Mouse (Mus musculus) liver, adult 2 months (tissue): ENCODE data around the gene Pepd. TPM values are rescaled to one million over a fixed set of nuclear protein-coding genes. Genes with fewer than 3 reads are reported as not detected.

Source experiments
- DNase-seq: peaks from one replicate; pipeline ENCODE4 v3.0.0-alpha.2; 2011; ENCODE audit warnings: low read depth, low spot score; ENCODE audit errors: extremely low read depth
- H3K27ac ChIP-seq: fragments of 200-500 bp; replicated peaks from 2 replicates; pipeline ENCODE4 v1.5.1; 2012; ENCODE audit warnings: low read depth, mild to moderate bottlenecking, control low read depth, inconsistent platforms, low read length; ENCODE audit not compliant: insufficient read depth
- H3K27me3 ChIP-seq: fragments of 200-500 bp; 2 replicates; pipeline ENCODE4 v1.6.1; 2012; ENCODE audit warnings: mild to moderate bottlenecking, moderate library complexity, low read length, inconsistent platforms; ENCODE audit not compliant: control insufficient read depth, insufficient read depth
- H3K36me3 ChIP-seq: fragments of 200-500 bp; 2 replicates; pipeline ENCODE4 v1.6.1; 2012; ENCODE audit warnings: low read length, inconsistent platforms; ENCODE audit not compliant: control insufficient read depth, insufficient read depth
- H3K4me1 ChIP-seq: fragments of 200-500 bp; 2 replicates; pipeline ENCODE4 v1.6.1; 2011; ENCODE audit warnings: low read length; ENCODE audit not compliant: control insufficient read depth, insufficient read depth
- H3K4me3 ChIP-seq: fragments of 200-500 bp; 2 replicates; pipeline ENCODE4 v1.5.1; 2011; ENCODE audit warnings: low read depth, mild to moderate bottlenecking, control low read depth, low read length, moderate library complexity; ENCODE audit not compliant: insufficient read depth
- H3K79me2 ChIP-seq: fragments of 200-500 bp; 2 replicates; pipeline ENCODE4 v1.6.1; 2012; ENCODE audit warnings: inconsistent platforms, mild to moderate bottlenecking, low read length, moderate library complexity; ENCODE audit not compliant: control insufficient read depth, insufficient read depth
- H3K9ac ChIP-seq: fragments of 200-500 bp; 2 replicates; pipeline ENCODE4 v1.6.1; 2012; ENCODE audit warnings: low read depth, mild to moderate bottlenecking, control low read depth, inconsistent platforms, low read length
- CTCF ChIP-seq: fragments of 200-500 bp; IDR thresholded peaks from 2 replicates; pipeline ENCODE4 v1.5.1; 2011; ENCODE audit warnings: low read depth, low read length, control low read depth
- POLR2A ChIP-seq: fragments of 200-500 bp; IDR thresholded peaks from 2 replicates; pipeline ENCODE4 v1.6.1; 2011; ENCODE audit warnings: low read length, control low read depth; ENCODE audit not compliant: insufficient read depth; ENCODE audit errors: extremely low read depth
- WGBS: fragments of 180-500 bp; shearing (Covaris S2); methylation state at CpG from one replicate; pipeline ENCODE4 v1.1.7; 2018; 5-methylcytosine and 5-hydroxymethylcytosine counted together
- polyA plus RNA-seq: library from polyadenylated mRNA; depleted of rRNA; stranded (reverse); fragments of >200 nt; gene quantifications from 2 replicates; pipeline ENCODE4 v1.2.3, GENCODE M21; 2012
- total RNA-seq: library from RNA; depleted of rRNA; stranded (reverse); fragments of >200 nt; gene quantifications from 2 replicates; pipeline ENCODE4 v1.2.3, GENCODE M21; 2014

The Pepd gene
- total and polyA plus RNA-seq, 2 experiments: 71.9 to 76.2 TPM

GRCm38 (mm10) chr7:34888891-34889290 lies 23.3 kb upstream of the Pepd start:
- Histone ChIP-seq H3K79me2 (no peaks in the 10 kb centered on the region), H3K9ac (no peak overlapping the region), H3K4me1 (no peaks in the 10 kb centered on the region), H3K27me3 (no peaks in the 10 kb centered on the region), H3K36me3 (no peaks in the 10 kb centered on the region), H3K4me3 (no peak overlapping the region), H3K27ac (no peak overlapping the region)
- DNase-seq: no peak
- 70% methylated on average over 12 of the region's 12 CpGs for WGBS
- TF ChIP-seq CTCF: no peak
- no peak for TF ChIP-seq POLR2A

DNA sequence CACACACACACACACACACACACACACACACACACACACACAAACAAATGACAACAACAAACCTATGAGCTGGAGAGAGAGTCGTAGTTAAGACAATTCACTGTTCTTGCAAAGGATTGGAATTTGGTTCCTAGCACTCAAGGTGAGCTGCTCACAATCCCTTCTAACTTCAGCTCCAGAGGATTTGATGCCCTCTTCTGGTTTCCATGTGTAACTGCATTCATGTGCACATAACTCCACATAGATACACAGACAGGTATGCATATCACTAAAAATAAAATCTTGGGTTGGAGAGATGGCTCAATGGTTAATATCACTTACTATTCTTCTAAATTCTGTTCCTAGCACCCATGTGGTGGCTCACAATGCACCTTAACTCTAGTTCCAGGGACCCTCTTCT lies 19.3 kb upstream of the Pepd start:
- H3K27ac ChIP-seq: no peak overlapping the region
- H3K36me3 ChIP-seq: no peaks in the 10 kb centered on the region
- DNase-seq: no peak
- H3K4me1 ChIP-seq: no peaks in the 10 kb centered on the region
- no peak for TF ChIP-seq POLR2A
- TF ChIP-seq CTCF: no peak
- H3K79me2 ChIP-seq: no peaks in the 10 kb centered on the region
- no peak overlapping the region for H3K9ac ChIP-seq
- no peaks in the 10 kb centered on the region for H3K27me3 ChIP-seq
- H3K4me3 ChIP-seq: no peak overlapping the region
- 100% methylated on average over 1 of the region's 1 CpGs for WGBS

DNA sequence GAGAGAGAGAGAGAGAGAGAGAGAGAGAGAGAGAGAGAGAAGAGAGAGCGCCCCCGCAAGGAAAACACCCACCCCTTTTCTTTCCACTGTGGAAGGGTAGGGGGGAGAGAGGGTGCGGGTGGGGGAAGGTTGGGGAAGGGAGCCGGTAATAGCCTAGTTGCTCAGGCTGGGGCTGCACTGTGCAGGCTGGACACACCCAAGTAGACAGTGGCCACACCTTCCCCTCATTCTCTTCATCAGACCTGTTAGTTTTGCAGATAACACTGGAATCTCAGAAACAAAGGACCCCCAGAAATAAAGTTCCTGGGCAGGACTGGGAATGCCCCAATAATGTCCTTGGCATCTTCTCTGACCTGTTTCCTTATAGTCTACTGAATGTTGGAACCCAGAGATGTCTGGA lies 15.7 kb upstream of the Pepd start:
- Histone ChIP-seq H3K36me3 (no peaks in the 10 kb centered on the region), H3K27ac (no peak overlapping the region), H3K27me3 (no peaks in the 10 kb centered on the region), H3K4me3 (no peak overlapping the region), H3K79me2 (no peaks in the 10 kb centered on the region), H3K4me1 (no peaks in the 10 kb centered on the region), H3K9ac (no peak overlapping the region)
- DNase-seq: no peak
- WGBS: 79% methylated on average over 3 of the region's 4 CpGs
- TF ChIP-seq POLR2A (no peak), CTCF (no peak)

DNA sequence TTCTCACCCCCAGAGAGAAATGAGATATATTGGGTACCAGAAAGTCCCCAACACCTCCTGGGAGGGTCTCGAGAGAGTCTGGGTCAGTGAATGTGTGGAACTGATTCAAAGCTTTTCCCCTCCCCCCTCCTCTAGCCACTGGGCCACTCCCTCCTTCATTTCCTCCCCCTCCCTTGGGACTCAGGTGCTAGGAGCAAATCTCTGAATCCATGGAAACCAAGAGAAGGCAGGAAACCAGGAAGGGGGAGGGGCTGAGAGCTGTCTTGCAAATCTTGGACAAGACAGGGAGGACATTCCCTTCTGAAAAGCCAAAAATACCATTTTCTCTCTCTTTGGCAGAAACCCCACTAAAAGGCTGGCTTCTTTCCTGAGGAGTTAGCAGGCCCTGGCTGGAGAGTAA lies 15.1 kb upstream of the Pepd start:
- Histone ChIP-seq H3K4me1 (no peaks in the 10 kb centered on the region), H3K27ac (no peak overlapping the region), H3K36me3 (no peaks in the 10 kb centered on the region), H3K9ac (no peak overlapping the region), H3K4me3 (no peak overlapping the region), H3K79me2 (no peaks in the 10 kb centered on the region), H3K27me3 (no peaks in the 10 kb centered on the region)
- no peak for DNase-seq
- WGBS: 17% methylated on average over 1 of the region's 1 CpGs
- TF ChIP-seq CTCF (no peak), POLR2A (no peak)

- Histone ChIP-seq H3K36me3 (no peaks in the 10 kb centered on the region), H3K79me2 (peaks cover 7% of the 10 kb centered on the region; the same call in 1 of the 2 replicates), H3K4me3 (no peak overlapping the region), H3K9ac (no peak overlapping the region), H3K27me3 (no peaks in the 10 kb centered on the region), H3K4me1 (peaks cover 6% of the 10 kb centered on the region; the same call in 1 of the 2 replicates), H3K27ac (no peak overlapping the region)
- no peak for TF ChIP-seq CTCF
- TF ChIP-seq POLR2A: no peak
- DNase-seq: no peak
- 43% methylated on average over 24 of the region's 24 CpGs for WGBS
These were observed 1.8 kb upstream of the Pepd start for GRCm38 (mm10) chr7:34910096-34911066.

DNA sequence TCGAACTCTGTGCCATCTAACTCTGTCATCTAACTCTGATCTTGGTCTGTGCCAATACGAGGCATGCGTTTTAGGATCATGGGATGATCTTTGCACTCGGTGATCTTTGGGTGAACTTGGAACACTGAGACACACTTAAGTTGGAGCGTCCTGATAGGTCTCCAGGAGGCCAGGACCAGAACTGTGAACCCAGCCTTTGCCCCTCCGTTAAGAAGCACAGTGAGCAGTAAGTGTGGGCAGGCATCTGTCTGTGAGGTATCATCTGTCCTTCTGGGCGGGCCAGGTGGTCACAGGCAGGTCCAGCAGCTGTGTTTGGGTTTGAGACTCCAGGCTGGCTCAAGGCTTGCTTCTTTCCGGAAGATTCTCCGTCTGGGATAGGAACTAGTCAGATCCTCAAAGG lies 1.8 kb downstream of the Pepd start:
- peaks cover 6% of the 10 kb centered on the region; the same call in 1 of the 2 replicates for H3K4me1 ChIP-seq
- TF ChIP-seq POLR2A: no peak
- H3K4me3 ChIP-seq: no peak overlapping the region
- WGBS: 84% methylated on average over 9 of the region's 9 CpGs
- DNase-seq: peak; percentile 40
- no peak overlapping the region for H3K27ac ChIP-seq
- H3K79me2 ChIP-seq: peaks cover 9% of the 10 kb centered on the region; the same call in 1 of the 2 replicates
- H3K9ac ChIP-seq: no peak overlapping the region
- H3K36me3 ChIP-seq: no peaks in the 10 kb centered on the region
- H3K27me3 ChIP-seq: no peaks in the 10 kb centered on the region
